Mouse (Mus musculus): ENCODE measurements at regions not wholly inside any gene's neighbourhood (a gene's known extent, or its start where the extent isn't known, plus 50 kb on each side); places are given as distances from the start of the nearest gene placed in this dataset.

DNA sequence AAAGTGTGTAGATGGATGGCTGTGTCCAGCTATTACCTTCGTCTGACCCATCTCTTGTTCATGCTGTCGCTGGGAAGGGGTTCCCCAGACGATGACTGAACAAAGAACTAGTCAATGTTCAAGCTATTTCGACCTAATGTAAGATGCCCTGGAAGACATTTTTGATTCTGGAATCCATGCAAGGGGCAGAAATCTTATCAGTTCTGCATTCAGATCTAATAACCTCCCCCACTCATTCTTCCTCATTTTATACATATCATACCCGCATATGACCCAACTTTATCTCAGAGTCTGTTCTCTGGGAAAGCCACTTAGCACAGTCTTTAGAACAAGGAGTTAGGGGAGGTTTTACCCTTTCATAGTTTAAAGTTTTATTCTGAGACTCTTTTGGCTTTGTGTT is 52.2 kb upstream of the 2310009B15Rik start:
- H3K36me3 ChIP-seq: no peaks in the 10 kb centered on the region
- 76% methylated on average over 5 of the region's 5 CpGs for whole genome bisulfite sequencing
- H3K4me3 ChIP-seq (replicated peaks): no peak overlapping the region
- no peak for ATAC-seq
- H3K27ac ChIP-seq: no peak overlapping the region
- no peak overlapping the region for H3K9ac ChIP-seq
- H3K9me3 ChIP-seq: no peaks in the 10 kb centered on the region
- H3K4me1 ChIP-seq (replicated peaks): peaks cover 7% of the 10 kb centered on the region; the same call in 1 of the 2 replicates
- H3K27me3 ChIP-seq (replicated peaks): no peaks in the 10 kb centered on the region
- no peak overlapping the region for H3K4me2 ChIP-seq (replicated peaks)

DNA sequence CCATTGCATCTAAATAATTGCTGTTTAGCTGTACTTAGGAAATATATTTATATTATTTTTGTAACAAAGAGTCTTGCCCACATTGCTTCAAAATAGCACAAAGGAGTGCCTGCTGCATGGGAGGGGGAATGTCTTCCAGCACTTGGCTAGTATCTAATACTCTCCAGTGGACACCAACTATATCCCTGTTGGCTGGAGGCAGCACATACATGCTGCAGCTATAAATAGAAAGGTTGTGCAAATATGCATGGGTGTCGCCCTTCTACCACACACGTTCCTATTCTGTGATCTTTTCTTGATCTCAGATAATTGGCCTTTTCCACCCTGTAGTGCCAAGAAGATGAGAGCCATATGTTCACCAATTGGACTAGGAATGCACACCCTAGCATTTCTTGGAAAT is 53.0 kb upstream of the 2310009B15Rik start:
- Histone ChIP-seq H3K4me1 (replicated peaks) (peaks cover 7% of the 10 kb centered on the region; the same call in 1 of the 2 replicates), H3K27ac (no peak overlapping the region), H3K9ac (no peak overlapping the region), H3K4me2 (replicated peaks) (no peak overlapping the region), H3K4me3 (replicated peaks) (no peak overlapping the region), H3K9me3 (no peaks in the 10 kb centered on the region), H3K36me3 (no peaks in the 10 kb centered on the region), H3K27me3 (replicated peaks) (no peaks in the 10 kb centered on the region)
- WGBS: 50% methylated on average over 2 of the region's 2 CpGs
- ATAC-seq: no peak

DNA sequence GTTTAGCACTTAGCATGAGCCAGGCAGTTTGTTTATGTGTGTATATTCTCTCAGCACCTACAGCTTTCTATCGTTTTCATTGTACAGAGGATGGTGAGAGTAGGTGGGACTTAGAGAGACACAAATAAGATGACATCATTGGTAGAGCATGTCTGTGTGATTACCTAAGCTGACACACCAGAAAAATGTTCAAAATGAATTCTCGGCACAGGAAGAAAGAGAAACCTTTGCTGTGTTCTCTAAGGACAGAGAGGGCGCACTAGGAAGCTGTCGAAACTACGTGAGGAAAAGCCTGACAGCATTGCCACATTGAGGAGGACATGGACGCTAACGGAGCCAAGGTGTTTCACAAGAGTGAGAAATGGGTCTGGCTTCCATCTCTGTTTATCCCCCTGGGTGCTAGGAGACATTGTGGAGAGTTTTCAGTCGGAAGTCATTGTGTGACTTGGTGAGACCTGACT is 51.0 kb upstream of the Dennd1b start:
- WGBS: 15% methylated on average over 8 of the region's 8 CpGs
- Histone ChIP-seq H3K4me1 (replicated peaks) (peaks cover 7% of the 10 kb centered on the region; the same call in 1 of the 2 replicates), H3K27ac (no peak overlapping the region), H3K9me3 (no peaks in the 10 kb centered on the region), H3K9ac (no peak overlapping the region), H3K4me3 (replicated peaks) (no peak overlapping the region; the same call in 1 of the 2 replicates), H3K4me2 (replicated peaks) (peak overlapping the region; percentile 42), H3K36me3 (no peaks in the 10 kb centered on the region), H3K27me3 (replicated peaks) (no peaks in the 10 kb centered on the region)
- peak; percentile 36; the same call in 1 of the 2 replicates for ATAC-seq

DNA sequence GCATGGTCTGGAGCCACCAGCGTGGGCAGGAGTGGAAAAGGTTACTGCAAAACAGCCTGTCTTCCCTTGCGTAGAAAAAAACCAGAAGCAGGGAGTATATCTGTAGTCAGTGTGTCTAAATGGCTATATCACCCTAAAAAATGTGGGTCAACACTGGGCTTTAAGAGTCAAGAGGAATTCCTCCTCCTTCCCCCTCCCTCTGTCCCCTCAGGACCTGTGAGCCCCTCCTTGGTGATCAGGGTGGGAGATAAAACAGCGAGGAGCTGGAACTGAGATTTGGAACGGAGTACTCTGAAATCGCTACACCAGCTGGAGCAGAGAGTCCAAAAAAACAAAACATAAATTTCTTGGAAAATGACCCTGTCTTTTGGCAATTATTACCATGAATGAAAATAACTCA is 50.3 kb upstream of the Dennd1b start:
- H3K4me1 ChIP-seq (replicated peaks): peaks cover 7% of the 10 kb centered on the region; the same call in 1 of the 2 replicates
- no peaks in the 10 kb centered on the region for H3K27me3 ChIP-seq (replicated peaks)
- H3K4me3 ChIP-seq (replicated peaks): no peak overlapping the region
- no peaks in the 10 kb centered on the region for H3K9me3 ChIP-seq
- 34% methylated on average over 5 of the region's 5 CpGs for WGBS
- no peak overlapping the region for H3K27ac ChIP-seq
- peak overlapping the region; percentile 27 for H3K4me2 ChIP-seq (replicated peaks)
- H3K36me3 ChIP-seq: no peaks in the 10 kb centered on the region
- ATAC-seq: peak; percentile 49
- no peak overlapping the region for H3K9ac ChIP-seq

DNA sequence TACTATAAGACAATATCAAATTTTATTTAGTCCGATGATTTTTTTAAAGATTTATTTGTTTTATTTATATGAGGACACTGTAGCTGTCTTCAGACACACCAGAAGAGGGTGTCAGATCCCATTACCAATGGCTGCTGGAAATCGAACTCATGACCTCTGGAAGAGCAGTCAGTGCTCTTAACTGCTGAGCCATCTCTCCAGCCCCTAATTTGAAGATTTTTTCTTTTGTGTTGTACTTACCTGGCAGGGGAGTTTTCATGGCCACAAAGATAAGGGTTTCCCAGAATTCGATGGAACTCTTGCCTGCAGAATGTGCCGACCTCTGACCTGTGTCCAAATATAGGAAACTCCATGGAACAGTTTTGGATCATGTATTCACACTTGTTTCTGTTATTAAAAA is 49.8 kb upstream of the Dennd1b start:
- Histone ChIP-seq H3K4me2 (replicated peaks) (no peak overlapping the region), H3K9me3 (no peaks in the 10 kb centered on the region), H3K9ac (no peak overlapping the region), H3K36me3 (no peaks in the 10 kb centered on the region), H3K27ac (no peak overlapping the region), H3K4me3 (replicated peaks) (no peak overlapping the region), H3K27me3 (replicated peaks) (no peaks in the 10 kb centered on the region), H3K4me1 (replicated peaks) (peaks cover 7% of the 10 kb centered on the region; the same call in 1 of the 2 replicates)
- WGBS: 63% methylated on average over 4 of the region's 4 CpGs
- ATAC-seq: peak; percentile 8; the same call in 1 of the 2 replicates

All from intestine, embryonic 15.5 days (tissue).